Mouse (Mus musculus): ENCODE measurements around the gene Btbd9. TPM values are rescaled to one million over a fixed set of nuclear protein-coding genes. Genes with fewer than 3 reads are reported as not detected.

Gene Btbd9
- total RNA-seq, 1 experiment: 28.2 TPM

DNA sequence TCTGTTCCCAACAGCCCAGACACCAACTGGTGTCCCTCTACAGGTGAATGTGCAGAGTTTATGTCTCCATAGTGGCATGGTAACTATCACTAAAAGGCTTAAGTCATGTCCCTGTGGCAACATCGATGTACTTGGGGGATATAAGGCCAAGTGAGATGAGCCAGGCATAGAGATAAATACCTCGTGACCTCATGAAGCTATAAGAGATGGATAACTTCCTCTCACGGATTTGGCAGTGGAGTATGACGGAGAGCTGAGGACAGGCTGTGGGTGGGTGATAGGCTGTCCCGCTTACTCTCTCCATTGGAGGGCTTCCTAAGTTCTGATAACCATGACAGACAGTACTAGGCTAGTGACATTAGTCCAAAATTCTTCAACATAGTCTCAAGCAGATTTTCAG is 362.9 kb downstream of the Btbd9 start:
- peaks cover 8% of the 10 kb centered on the region; the same call in 1 of the 2 replicates for H3K36me3 ChIP-seq (ENCODE audit: control insufficient read depth, insufficient read depth, low read length, poor library complexity, severe bottlenecking)
- in situ Hi-C loops (cut with MboI; ENCODE audit: low sequenced_read_pairs in 2 of 2, unreplicated experiment in 2 of 2): no loop called here

DNA sequence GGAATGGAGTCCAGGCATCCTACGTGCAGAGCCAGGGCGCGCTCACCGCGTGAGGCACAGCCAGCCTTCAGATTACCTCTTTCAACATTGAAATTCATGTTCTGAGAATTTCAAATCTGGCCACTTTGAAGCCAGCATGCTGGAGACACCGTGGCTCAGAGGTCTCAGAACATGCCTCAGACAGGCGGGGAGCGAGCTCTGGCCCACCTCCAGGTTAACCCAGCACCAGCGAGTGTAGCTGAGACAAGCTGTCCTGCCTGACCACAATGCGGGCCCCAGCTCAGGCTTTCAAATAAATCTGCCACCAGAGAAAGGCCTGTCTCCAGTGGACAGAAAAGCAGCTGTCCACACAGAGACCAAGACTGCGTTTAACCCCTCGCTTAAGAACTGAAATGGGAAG is 363.6 kb downstream of the Btbd9 start:
- in situ Hi-C loops (cut with MboI; ENCODE audit: low sequenced_read_pairs in 2 of 2, unreplicated experiment in 2 of 2): no loop called here
- H3K9me3 ChIP-seq (ENCODE audit: control insufficient read depth, insufficient read depth, low read depth, low read length): no peaks in the 10 kb centered on the region
- TF ChIP-seq CHD2 (IDR thresholded peaks at IDR 0.05; ENCODE audit: low read depth, low read length) (no peak), HCFC1 (IDR thresholded peaks at IDR 0.05; ENCODE audit: borderline replicate concordance, insufficient read depth, low read length) (no peak), ZC3H11A (IDR thresholded peaks at IDR 0.05; ENCODE audit: borderline replicate concordance, low read depth, low read length) (no peak), MAFK (IDR thresholded peaks at IDR 0.05; ENCODE audit: insufficient read depth, low read depth, low read length) (no peak), ZNF384 (IDR thresholded peaks at IDR 0.05; ENCODE audit: low read depth, low read length) (no peak)
- H3K4me3 ChIP-seq (ENCODE audit: insufficient read depth in 1 of 2, low read depth in 1 of 2, low read length in 2 of 2, poor library complexity in 1 of 2, severe bottlenecking in 1 of 2): no peak overlapping the region
- H3K36me3 ChIP-seq (ENCODE audit: control insufficient read depth, insufficient read depth, low read length, poor library complexity, severe bottlenecking): peaks cover 13% of the 10 kb centered on the region; the same call in 1 of the 2 replicates
- DNase-seq (ENCODE audit: low read depth, low spot score): no peak
- H3K27ac ChIP-seq (ENCODE audit: insufficient read depth, low read depth, low read length, poor library complexity, severe bottlenecking): no peak overlapping the region
- no peak overlapping the region for H3K9ac ChIP-seq (ENCODE audit: insufficient read depth, low read depth, low read length, poor library complexity, severe bottlenecking)
- no peaks in the 10 kb centered on the region for H3K4me1 ChIP-seq (ENCODE audit: control insufficient read depth in 2 of 2, insufficient read depth in 2 of 2, low read length in 2 of 2, poor library complexity in 1 of 2)

More for the DNA sequence above, 362.9 kb downstream of the Btbd9 start:
- no peaks in the 10 kb centered on the region for H3K9me3 ChIP-seq (ENCODE audit: control insufficient read depth, insufficient read depth, low read depth, low read length)
- no peak overlapping the region for H3K9ac ChIP-seq (ENCODE audit: insufficient read depth, low read depth, low read length, poor library complexity, severe bottlenecking)
- no peak for DNase-seq (ENCODE audit: low read depth, low spot score)
- H3K27ac ChIP-seq (ENCODE audit: insufficient read depth, low read depth, low read length, poor library complexity, severe bottlenecking): no peak overlapping the region
- H3K4me1 ChIP-seq (ENCODE audit: control insufficient read depth in 2 of 2, insufficient read depth in 2 of 2, low read length in 2 of 2, poor library complexity in 1 of 2): no peaks in the 10 kb centered on the region
- no peak overlapping the region for H3K4me3 ChIP-seq (ENCODE audit: insufficient read depth in 1 of 2, low read depth in 1 of 2, low read length in 2 of 2, poor library complexity in 1 of 2, severe bottlenecking in 1 of 2)
- TF ChIP-seq MAFK (IDR thresholded peaks at IDR 0.05; ENCODE audit: insufficient read depth, low read depth, low read length) (no peak), CHD2 (IDR thresholded peaks at IDR 0.05; ENCODE audit: low read depth, low read length) (no peak), ZC3H11A (IDR thresholded peaks at IDR 0.05; ENCODE audit: borderline replicate concordance, low read depth, low read length) (no peak), ZNF384 (IDR thresholded peaks at IDR 0.05; ENCODE audit: low read depth, low read length) (no peak), HCFC1 (IDR thresholded peaks at IDR 0.05; ENCODE audit: borderline replicate concordance, insufficient read depth, low read length) (no peak)

DNA sequence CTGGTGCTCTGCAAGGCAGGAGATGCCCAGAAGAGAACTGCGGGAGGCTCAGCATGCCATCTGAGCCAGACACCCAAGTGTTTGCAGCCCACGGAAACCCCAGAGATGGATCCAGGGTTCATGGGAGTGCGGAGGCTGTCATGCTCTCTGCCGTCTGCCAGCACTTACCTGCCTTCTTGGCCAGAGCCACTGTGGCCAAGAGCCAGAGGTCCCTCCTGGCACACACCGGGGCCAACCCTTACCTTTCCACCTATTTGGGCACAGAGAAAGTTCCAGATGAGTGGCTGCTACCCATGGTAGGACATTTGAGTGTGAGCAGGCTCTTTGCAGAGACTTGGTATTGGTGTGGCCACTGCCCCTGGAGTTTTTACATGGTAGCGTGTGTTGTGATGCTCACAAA is 365.4 kb downstream of the Btbd9 start:
- TF ChIP-seq ZC3H11A (IDR thresholded peaks at IDR 0.05; ENCODE audit: borderline replicate concordance, low read depth, low read length) (no peak), CHD2 (IDR thresholded peaks at IDR 0.05; ENCODE audit: low read depth, low read length) (no peak), HCFC1 (IDR thresholded peaks at IDR 0.05; ENCODE audit: borderline replicate concordance, insufficient read depth, low read length) (no peak), ZNF384 (IDR thresholded peaks at IDR 0.05; ENCODE audit: low read depth, low read length) (no peak), MAFK (IDR thresholded peaks at IDR 0.05; ENCODE audit: insufficient read depth, low read depth, low read length) (no peak)

DNA sequence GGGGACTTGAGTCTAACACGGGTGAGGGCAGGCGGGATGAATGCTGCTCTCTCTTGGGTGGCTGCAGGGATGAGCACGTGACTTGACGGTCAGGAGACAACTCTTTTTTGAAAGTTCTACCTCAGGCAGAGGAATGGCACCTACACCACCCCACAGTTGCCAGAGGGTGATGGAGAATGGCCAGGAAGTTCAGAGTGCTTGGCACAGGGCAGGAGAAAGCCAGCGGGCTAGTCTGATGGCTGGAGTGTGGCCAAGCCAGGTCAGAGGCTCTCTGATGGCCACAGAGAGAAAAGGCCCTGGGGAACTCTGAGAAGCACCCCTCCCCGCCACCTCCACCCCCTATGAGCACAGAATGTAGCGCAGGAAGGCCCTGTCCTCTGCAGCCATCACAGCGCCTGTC is 366.0 kb downstream of the Btbd9 start:
- Histone ChIP-seq H3K4me3 (ENCODE audit: insufficient read depth in 1 of 2, low read depth in 1 of 2, low read length in 2 of 2, poor library complexity in 1 of 2, severe bottlenecking in 1 of 2) (no peak overlapping the region), H3K9ac (ENCODE audit: insufficient read depth, low read depth, low read length, poor library complexity, severe bottlenecking) (no peak overlapping the region), H3K9me3 (ENCODE audit: control insufficient read depth, insufficient read depth, low read depth, low read length) (no peaks in the 10 kb centered on the region), H3K4me1 (ENCODE audit: control insufficient read depth in 2 of 2, insufficient read depth in 2 of 2, low read length in 2 of 2, poor library complexity in 1 of 2) (peaks cover 0 to 7% of the 10 kb centered on the region in 2 experiments; a peak in 1 of 4 replicates), H3K27ac (ENCODE audit: insufficient read depth, low read depth, low read length, poor library complexity, severe bottlenecking) (no peak overlapping the region), H3K36me3 (ENCODE audit: control insufficient read depth, insufficient read depth, low read length, poor library complexity, severe bottlenecking) (peaks cover 13% of the 10 kb centered on the region; the same call in 1 of the 2 replicates)
- TF ChIP-seq ZC3H11A (IDR thresholded peaks at IDR 0.05; ENCODE audit: borderline replicate concordance, low read depth, low read length) (no peak), HCFC1 (IDR thresholded peaks at IDR 0.05; ENCODE audit: borderline replicate concordance, insufficient read depth, low read length) (no peak), ZNF384 (IDR thresholded peaks at IDR 0.05; ENCODE audit: low read depth, low read length) (no peak), MAFK (IDR thresholded peaks at IDR 0.05; ENCODE audit: insufficient read depth, low read depth, low read length) (no peak), CHD2 (IDR thresholded peaks at IDR 0.05; ENCODE audit: low read depth, low read length) (no peak)
- DNase-seq (ENCODE audit: low read depth, low spot score): no peak
- in situ Hi-C loops (cut with MboI; ENCODE audit: low sequenced_read_pairs in 2 of 2, unreplicated experiment in 2 of 2): no loop called here

More for the DNA sequence above, 365.4 kb downstream of the Btbd9 start:
- in situ Hi-C loops (cut with MboI; ENCODE audit: low sequenced_read_pairs in 2 of 2, unreplicated experiment in 2 of 2): no loop called here
- H3K27ac ChIP-seq (ENCODE audit: insufficient read depth, low read depth, low read length, poor library complexity, severe bottlenecking): no peak overlapping the region
- peaks cover 13% of the 10 kb centered on the region; the same call in 1 of the 2 replicates for H3K36me3 ChIP-seq (ENCODE audit: control insufficient read depth, insufficient read depth, low read length, poor library complexity, severe bottlenecking)
- no peak for DNase-seq (ENCODE audit: low read depth, low spot score)
- peaks cover 0 to 6% of the 10 kb centered on the region in 2 experiments; a peak in 1 of 4 replicates for H3K4me1 ChIP-seq (ENCODE audit: control insufficient read depth in 2 of 2, insufficient read depth in 2 of 2, low read length in 2 of 2, poor library complexity in 1 of 2)
- no peaks in the 10 kb centered on the region for H3K9me3 ChIP-seq (ENCODE audit: control insufficient read depth, insufficient read depth, low read depth, low read length)
- no peak overlapping the region for H3K4me3 ChIP-seq (ENCODE audit: insufficient read depth in 1 of 2, low read depth in 1 of 2, low read length in 2 of 2, poor library complexity in 1 of 2, severe bottlenecking in 1 of 2)
- H3K9ac ChIP-seq (ENCODE audit: insufficient read depth, low read depth, low read length, poor library complexity, severe bottlenecking): no peak overlapping the region
